Mouse (Mus musculus) heart, postnatal 14 days (tissue): Measurements from ENCODE around the gene Cox5b. TPM values are rescaled to one million over a fixed set of nuclear protein-coding genes. Genes with fewer than 3 reads are reported as not detected.
A peak's percentile ranks its signal among the peaks of the same experiment; 100 is the strongest.
"Not testable (repeated sequence)": the region's sequence is repeated elsewhere in the genome, so short reads cannot be mapped to it uniquely, and the experiment has no call there.

Source experiments
- DNase-seq, 2 experiments: peaks; one replicate each; pipeline ENCODE4 v3.0.0; 2021 to 2022
- intact Hi-C: fragments of 180-260 bp; cut with DNase I; formaldehyde crosslinking; loops from one replicate; pipeline ENCODE4 v1.15.1; 2025
- long read RNA-seq, 2 experiments: library from polyadenylated mRNA; stranded (forward); transcript quantifications; one replicate each; pipeline ENCODE4 v2.0.0; 2021
- total RNA-seq, 2 experiments: library from RNA; stranded (reverse); gene quantifications; 2 replicates each; pipeline ENCODE4 v1.2.3; 2021

Gene Cox5b
- total RNA-seq, result 1,000 to 10,000 TPM; 2,156 to 2,164 TPM
- long read RNA-seq, experiment 1, transcript Cox5b-204 (4 exons, 865 nt), result major isoform, 863 of 887 reads
- long read RNA-seq, experiment 1, partial matches to known transcripts, result 12 of 887 reads
- long read RNA-seq, experiment 1, other reads (novel, unspliced or antisense), result 9 of 887 reads
- long read RNA-seq, experiment 2, transcript Cox5b-204 (4 exons, 865 nt), result major isoform, 938 of 958 reads
- long read RNA-seq, experiment 2, partial matches to known transcripts, result 11 of 958 reads
- long read RNA-seq, experiment 2, other reads (novel, unspliced or antisense), result 6 of 958 reads

GRCm38 (mm10) chr1:36691271-36692155 lies at the start of gene Cox5b:
Cox5b (plus strand) TSS chr1:36691449.
- intact Hi-C loops, result no loop called here
- DNase-seq, result peak; percentile 98

GRCm38 (mm10) chr1:36643957-36644614 lies 47.2 kb upstream of the Cox5b start:
- DNase-seq, result no peak
- intact Hi-C loops, result no loop called here

- DNase-seq, result no peak
- intact Hi-C loops, result no loop called here
Measured at GRCm38 (mm10) chr1:36644615-36645007, 46.6 kb upstream of the Cox5b start.

- DNase-seq, result no peak
- intact Hi-C loops, result no loop called here
Measured at GRCm38 (mm10) chr1:36646285-36646684, 45.0 kb upstream of the Cox5b start.

- intact Hi-C loops, result no loop called here
- DNase-seq, result no peak
Measured at GRCm38 (mm10) chr1:36647631-36648030, 43.6 kb upstream of the Cox5b start.

- intact Hi-C loops, result no loop called here
- no peak for DNase-seq
Measured at GRCm38 (mm10) chr1:36655039-36655438, 36.2 kb upstream of the Cox5b start.

- DNase-seq, result no peak
- intact Hi-C loops, result no loop called here
Measured at GRCm38 (mm10) chr1:36656233-36656632, 35.0 kb upstream of the Cox5b start.

- intact Hi-C loops, result no loop called here
- no peak for DNase-seq
Measured at GRCm38 (mm10) chr1:36657658-36658415, 33.4 kb upstream of the Cox5b start.

- intact Hi-C loops, result no loop called here
Measured at GRCm38 (mm10) chr1:36658621-36659399, 32.4 kb upstream of the Cox5b start.

GRCm38 (mm10) chr1:36664457-36664856 lies 26.8 kb upstream of the Cox5b start:
- intact Hi-C loops, result loop anchor here (2.0 kb wide), 1 partner anchor 116 kb away; no protein-coding TSS in a partner anchor
- DNase-seq, result peak; percentile 8 to 39

More at GRCm38 (mm10) chr1:36658621-36659399, 32.4 kb upstream of the Cox5b start:
- DNase-seq, result no peak

- intact Hi-C loops, result loop anchor here (2.0 kb wide), 1 partner anchor 116 kb away; no protein-coding TSS in a partner anchor
- no peak for DNase-seq
Measured at GRCm38 (mm10) chr1:36665165-36665723, 26.0 kb upstream of the Cox5b start.

- intact Hi-C loops, result loop anchor here (2.0 kb wide), 1 partner anchor 117 kb away; no protein-coding TSS in a partner anchor
- no peak for DNase-seq
Measured at GRCm38 (mm10) chr1:36665934-36666333, 25.3 kb upstream of the Cox5b start.

GRCm38 (mm10) chr1:36668007-36668406 lies 23.2 kb upstream of the Cox5b start:
- DNase-seq, intact Hi-C loops: not testable (repeated sequence)

GRCm38 (mm10) chr1:36670256-36670655 lies 21.0 kb upstream of the Cox5b start:
- DNase-seq, result no peak
- intact Hi-C loops, result no loop called here

- DNase-seq, result no peak
- intact Hi-C loops, result no loop called here
Measured at GRCm38 (mm10) chr1:36671260-36671659, 20.0 kb upstream of the Cox5b start.

- no peak for DNase-seq
- intact Hi-C loops, result no loop called here
Measured at GRCm38 (mm10) chr1:36672648-36673350, 18.4 kb upstream of the Cox5b start.

- intact Hi-C loops, result no loop called here
- no peak for DNase-seq
Measured at GRCm38 (mm10) chr1:36674936-36675335, 16.3 kb upstream of the Cox5b start.

- DNase-seq, result no peak
- intact Hi-C loops, result loop anchor here (5.0 to 10.0 kb wide), 2 partner anchors 44 to 346 kb away; no protein-coding TSS in a partner anchor
Measured at GRCm38 (mm10) chr1:36680893-36681292, 10.4 kb upstream of the Cox5b start.
